Mouse (Mus musculus) erythroblast, embryonic 14.5 days (primary cell): ENCODE results near the gene Znrf4.

ENCODE experiments used
- GATA1 ChIP-seq: IDR thresholded peaks from 2 replicates; pipeline ENCODE4 v1.6.1; 2012; ENCODE audit warnings: low read length, inconsistent platforms, mixed read lengths
- TAL1 ChIP-seq: IDR thresholded peaks from 3 replicates; pipeline ENCODE4 v1.6.1; 2012; ENCODE audit warnings: low read length, inconsistent platforms, mixed read lengths

GRCm38 (mm10) chr17:56510473-56510969 lies 1.7 kb downstream of the Znrf4 start:
- no peak for TF ChIP-seq GATA1
- TF ChIP-seq TAL1, result no peak
